In the genomic region with DNA sequence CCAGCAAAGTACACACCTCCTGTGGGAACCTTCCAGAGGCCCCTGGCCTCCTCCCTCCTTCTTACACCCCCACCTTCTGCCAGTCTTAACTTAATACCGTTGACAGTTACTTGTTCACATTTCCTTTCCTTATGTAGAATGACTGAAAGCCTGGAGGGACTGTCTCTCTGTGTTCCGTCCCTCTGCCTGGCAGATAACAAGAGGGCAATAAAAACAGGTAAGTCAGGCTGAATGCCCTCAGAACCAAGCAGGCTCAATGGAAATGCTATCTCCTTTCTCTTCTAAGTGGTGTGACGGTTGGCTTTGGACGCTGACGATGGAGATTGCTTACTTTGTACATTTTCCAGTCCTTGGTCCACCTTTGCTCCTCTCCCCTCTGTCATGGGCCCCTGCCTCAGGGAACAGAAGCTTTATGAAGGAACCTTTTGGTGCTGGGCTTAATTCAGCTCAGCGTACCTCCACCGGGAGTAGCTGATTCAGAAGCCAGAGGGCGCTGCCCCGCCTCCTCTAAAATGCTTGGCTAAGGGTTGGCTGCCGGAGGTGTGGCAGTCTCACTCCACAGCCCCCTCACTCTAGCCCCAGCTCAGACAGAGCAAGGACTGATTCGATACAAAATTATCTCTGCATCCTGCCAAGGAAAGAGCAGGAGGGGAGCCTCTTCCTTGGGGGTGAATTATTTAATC, we compare ENCODE assay signal across 8 mouse cellular contexts.
A peak's percentile ranks its signal among the peaks of the same experiment; 100 is the strongest.
DNase-seq lines count a peak whose midpoint lies in the region; ATAC-seq and TF ChIP-seq lines count a peak whose summit lies in the region.

No protein-coding gene starts in this region.

- no peak overlapping the region for H3K4me3 ChIP-seq in forebrain, embryonic 16.5 days (replicated peaks; ENCODE audit: low read length)
- no peak overlapping the region for H3K4me3 ChIP-seq in kidney, adult 2 months (ENCODE audit: insufficient read depth, low read depth, low read length)
- no peak overlapping the region for H3K4me3 ChIP-seq in limb, embryonic 14.5 days (replicated peaks; ENCODE audit: low read length)
- H3K4me3 ChIP-seq in olfactory bulb, adult 2 months (ENCODE audit: insufficient read depth, low read depth, low read length) = no peak overlapping the region

- 16% methylated on average over 11 of the region's 11 CpGs for WGBS in forebrain, embryonic 16.5 days
- WGBS in kidney, adult 2 months = 16% methylated on average over 11 of the region's 11 CpGs
- WGBS in limb, embryonic 14.5 days = 11% methylated on average over 11 of the region's 11 CpGs
- WGBS in olfactory bulb, adult 2 months = 24% methylated on average over 11 of the region's 11 CpGs

- H3K27ac ChIP-seq in forebrain, embryonic 16.5 days (ENCODE audit: low read length) = no peak overlapping the region
- no peak overlapping the region for H3K27ac ChIP-seq in kidney, adult 2 months (ENCODE audit: insufficient read depth, low read depth, low read length)
- H3K27ac ChIP-seq in limb, embryonic 14.5 days (replicated peaks; ENCODE audit: low read depth, low read length) = no peak overlapping the region
- H3K27ac ChIP-seq in olfactory bulb, adult 2 months (ENCODE audit: insufficient read depth, low read depth, low read length) = no peak overlapping the region

- peak; percentile 12 to 34 for DNase-seq in adrenal gland, adult 18-20 months (ENCODE audit: low spot score in 2 of 2)
- DNase-seq in adrenal gland, postnatal 4 days (ENCODE audit: low spot score in 2 of 2) = no peak
- DNase-seq in adrenal gland, postnatal 36 days = peak; percentile 34 to 47
- DNase-seq in kidney, adult 2 months = peak; percentile 12
- DNase-seq in limb, embryonic 14.5 days (ENCODE audit: low spot score) = peak; percentile 56
- DNase-seq in urinary bladder, postnatal 25 days (ENCODE audit: low spot score) = peak; percentile 20

- peaks cover 3% of the 10 kb centered on the region for H3K4me1 ChIP-seq in forebrain, embryonic 16.5 days (replicated peaks; ENCODE audit: control insufficient read depth, insufficient read depth, low read length)
- no peaks in the 10 kb centered on the region for H3K4me1 ChIP-seq in kidney, adult 2 months (ENCODE audit: control insufficient read depth, insufficient read depth, low read length)
- peaks cover 11% of the 10 kb centered on the region for H3K4me1 ChIP-seq in limb, embryonic 14.5 days (ENCODE audit: control insufficient read depth, insufficient read depth, low read length)
- H3K4me1 ChIP-seq in olfactory bulb, adult 2 months (ENCODE audit: control insufficient read depth, insufficient read depth, low read length) = peaks cover 12% of the 10 kb centered on the region

- no peaks in the 10 kb centered on the region for H3K36me3 ChIP-seq in forebrain, embryonic 16.5 days (ENCODE audit: control insufficient read depth, insufficient read depth)
- no peaks in the 10 kb centered on the region for H3K36me3 ChIP-seq in kidney, adult 2 months (ENCODE audit: control insufficient read depth, insufficient read depth, low read length)
- no peaks in the 10 kb centered on the region for H3K36me3 ChIP-seq in limb, embryonic 14.5 days (ENCODE audit: control insufficient read depth, insufficient read depth, low read length)

- H3K9ac ChIP-seq in forebrain, embryonic 16.5 days (replicated peaks; ENCODE audit: low read depth, low read length) = no peak overlapping the region
- H3K9ac ChIP-seq in limb, embryonic 14.5 days (ENCODE audit: low read depth, low read length, severe bottlenecking) = no peak overlapping the region

- no peaks in the 10 kb centered on the region for H3K9me3 ChIP-seq in forebrain, embryonic 16.5 days (ENCODE audit: control insufficient read depth, low read length)
- H3K9me3 ChIP-seq in limb, embryonic 14.5 days (ENCODE audit: control insufficient read depth, low read length) = no peaks in the 10 kb centered on the region

- H3K27me3 ChIP-seq in forebrain, embryonic 16.5 days (replicated peaks; ENCODE audit: control insufficient read depth, insufficient read depth, low read length) = no peaks in the 10 kb centered on the region
- no peaks in the 10 kb centered on the region; the same call in 1 of the 2 replicates for H3K27me3 ChIP-seq in kidney, adult 2 months (replicated peaks; ENCODE audit: control insufficient read depth, insufficient read depth, low read length)
- no peaks in the 10 kb centered on the region for H3K27me3 ChIP-seq in limb, embryonic 14.5 days (ENCODE audit: control insufficient read depth, insufficient read depth, low read length)

- H3K4me2 ChIP-seq in forebrain, embryonic 16.5 days (ENCODE audit: low read length) = no peak overlapping the region
- H3K4me2 ChIP-seq in limb, embryonic 14.5 days (replicated peaks; ENCODE audit: low read depth, low read length, severe bottlenecking) = no peak overlapping the region

- TF ChIP-seq POLR2A in kidney, adult 2 months (IDR thresholded peaks at IDR 0.05; ENCODE audit: low read depth, low read length) = no peak
- TF ChIP-seq POLR2A in limb, embryonic 14.5 days (IDR thresholded peaks at IDR 0.05; ENCODE audit: borderline replicate concordance, extremely low read depth, insufficient read depth, insufficient read length) = no peak
- TF ChIP-seq POLR2A in olfactory bulb, adult 2 months (IDR thresholded peaks at IDR 0.05; ENCODE audit: insufficient read depth, low read depth, low read length) = no peak

- ATAC-seq in forebrain, embryonic 16.5 days = peak; percentile 85
- peak; percentile 70 for ATAC-seq in limb, embryonic 14.5 days (ENCODE audit: low FRiP score, low read depth)

- no peak; the same call in 1 of the 2 replicates for TF ChIP-seq CTCF in kidney, adult 2 months (conservative IDR thresholded peaks at IDR 0.05; ENCODE audit: insufficient read depth, insufficient read length, low read depth, low read length)
- peak; percentile 73; the same call in 1 of the 2 replicates for TF ChIP-seq CTCF in olfactory bulb, adult 2 months (IDR thresholded peaks at IDR 0.05; ENCODE audit: insufficient read depth, low read depth, low read length)

Comparison
In these comparisons a context has a peak if more than half of its experiments do, and no peak if none do; other contexts are left out.
1. DNase-seq: peak in adrenal gland, adult 18-20 months (2 of 2), adrenal gland, postnatal 36 days (2 of 2), kidney, adult 2 months (single experiment), limb, embryonic 14.5 days (single experiment) and urinary bladder, postnatal 25 days (single experiment); none in adrenal gland, postnatal 4 days (0 of 2).